Mouse (Mus musculus) bone marrow macrophage, adult 2 months (primary cell): Measurements from ENCODE around the gene Atp1a2.

ENCODE experiments used
- CTCF ChIP-seq: IDR thresholded peaks from 2 replicates; pipeline ENCODE4 v1.5.1; 2012; ENCODE audit warnings: low read depth, mild to moderate bottlenecking, low read length, moderate library complexity
- POLR2A ChIP-seq: IDR thresholded peaks from 2 replicates; pipeline ENCODE4 v1.6.1; 2012; ENCODE audit warnings: mild to moderate bottlenecking, low read depth, low read length, borderline replicate concordance

DNA sequence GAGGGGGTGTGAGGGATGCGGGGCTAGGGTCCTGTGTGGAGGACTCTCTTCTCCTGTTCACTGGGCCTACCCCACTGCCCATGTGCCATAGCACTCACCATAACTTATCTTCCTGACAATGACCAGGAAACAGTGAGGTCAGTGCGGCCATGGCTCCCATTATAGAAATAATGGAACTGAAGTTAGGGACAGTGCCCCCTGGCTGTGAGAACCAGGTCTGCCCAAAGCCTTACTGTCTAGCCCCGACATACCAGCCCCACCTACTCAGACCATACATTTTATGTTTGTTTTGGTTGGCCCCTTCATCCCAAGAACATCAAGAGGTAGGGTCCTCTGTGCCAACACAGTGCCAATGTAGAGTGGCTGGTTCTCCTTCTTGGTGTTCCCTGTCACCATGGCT lies 7.8 kb upstream of the Atp1a2 start:
- TF ChIP-seq CTCF (no peak), POLR2A (no peak)
